Mouse (Mus musculus) fibroblast of lung, adult 2 months (primary cell): ENCODE measurements around the gene Srrm3.

Experiments
- DNase-seq: peaks from one replicate; pipeline ENCODE4 v3.0.0-alpha.2; 2011; ENCODE audit warnings: low read depth

The Srrm3 gene

DNA sequence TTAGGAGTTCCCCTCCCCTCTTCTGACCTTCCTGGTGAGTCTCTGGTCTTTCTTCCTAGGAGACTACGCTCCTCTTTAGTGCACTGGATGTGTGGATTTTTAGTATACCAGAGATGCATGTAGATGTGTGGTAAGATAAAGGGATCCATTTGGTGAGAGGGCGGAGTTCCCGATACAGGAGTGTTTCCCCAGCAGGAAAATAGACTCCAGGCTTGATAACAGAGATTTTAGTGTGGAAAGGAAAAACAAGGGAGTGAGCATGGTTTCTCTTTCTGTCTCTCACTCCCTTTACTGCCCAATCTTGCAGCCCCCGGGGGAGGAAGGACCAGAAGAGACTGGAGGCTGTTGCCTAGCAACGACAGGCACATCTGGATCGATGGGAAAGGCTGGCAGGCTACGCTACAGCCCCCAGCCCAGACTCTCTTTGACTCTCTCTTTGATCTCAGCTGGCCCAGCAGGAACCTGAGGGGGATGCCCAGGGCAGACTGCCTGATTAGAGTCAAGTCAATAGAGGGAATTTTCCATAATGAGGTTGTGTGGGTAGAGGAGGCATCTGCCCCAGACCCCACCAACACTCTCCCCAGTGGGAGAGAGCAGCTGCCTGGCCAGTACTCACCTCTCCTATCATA lies 15.7 kb downstream of the Srrm3 start:
- DNase-seq: no peak

- DNase-seq: no peak
Observed at GRCm38 (mm10) chr5:135824517-135824916, 17.8 kb downstream of the Srrm3 start.

DNA sequence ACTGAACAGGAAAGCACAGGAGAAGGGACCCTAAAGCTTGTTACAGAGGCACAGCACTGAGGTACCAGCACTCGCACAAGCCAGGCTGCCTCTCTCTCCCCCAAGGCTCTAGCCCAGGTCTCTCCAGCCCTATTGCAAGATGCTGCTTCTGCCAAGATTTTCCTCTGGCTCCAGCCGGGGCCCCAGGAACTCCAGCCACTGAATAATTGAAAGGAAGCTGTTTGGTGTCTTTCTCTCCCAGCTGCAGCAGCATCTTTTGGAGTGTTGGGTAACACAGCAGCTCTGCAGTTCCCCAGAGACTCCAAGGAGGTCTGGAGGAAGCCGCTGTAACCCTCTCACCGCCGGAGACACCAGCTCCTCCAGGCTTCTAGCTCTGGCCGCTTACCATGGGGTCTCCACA lies 19.5 kb downstream of the Srrm3 start:
- no peak for DNase-seq

- DNase-seq: no peak
Observed at GRCm38 (mm10) chr5:135829381-135829780, 22.7 kb downstream of the Srrm3 start.

DNA sequence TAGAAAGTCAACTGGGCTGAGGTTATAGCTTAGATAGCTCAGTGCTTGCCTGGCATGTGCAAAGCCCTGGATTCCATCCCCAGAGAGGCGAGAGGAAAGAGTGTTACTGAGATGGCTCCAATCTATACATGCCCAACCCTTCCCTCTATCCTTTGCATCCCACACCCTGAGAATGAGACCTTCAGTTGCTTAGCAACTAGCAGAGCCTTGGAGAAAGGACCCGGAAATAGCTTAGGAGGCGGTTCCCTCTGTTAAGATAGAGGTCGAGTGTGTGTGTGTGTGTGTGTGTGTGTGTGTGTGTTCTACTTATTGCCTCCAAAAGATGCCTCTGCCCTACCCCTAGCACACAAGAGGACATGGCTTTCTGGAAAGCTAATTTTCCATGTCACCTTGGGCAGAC lies 26.0 kb downstream of the Srrm3 start:
- no peak for DNase-seq

DNA sequence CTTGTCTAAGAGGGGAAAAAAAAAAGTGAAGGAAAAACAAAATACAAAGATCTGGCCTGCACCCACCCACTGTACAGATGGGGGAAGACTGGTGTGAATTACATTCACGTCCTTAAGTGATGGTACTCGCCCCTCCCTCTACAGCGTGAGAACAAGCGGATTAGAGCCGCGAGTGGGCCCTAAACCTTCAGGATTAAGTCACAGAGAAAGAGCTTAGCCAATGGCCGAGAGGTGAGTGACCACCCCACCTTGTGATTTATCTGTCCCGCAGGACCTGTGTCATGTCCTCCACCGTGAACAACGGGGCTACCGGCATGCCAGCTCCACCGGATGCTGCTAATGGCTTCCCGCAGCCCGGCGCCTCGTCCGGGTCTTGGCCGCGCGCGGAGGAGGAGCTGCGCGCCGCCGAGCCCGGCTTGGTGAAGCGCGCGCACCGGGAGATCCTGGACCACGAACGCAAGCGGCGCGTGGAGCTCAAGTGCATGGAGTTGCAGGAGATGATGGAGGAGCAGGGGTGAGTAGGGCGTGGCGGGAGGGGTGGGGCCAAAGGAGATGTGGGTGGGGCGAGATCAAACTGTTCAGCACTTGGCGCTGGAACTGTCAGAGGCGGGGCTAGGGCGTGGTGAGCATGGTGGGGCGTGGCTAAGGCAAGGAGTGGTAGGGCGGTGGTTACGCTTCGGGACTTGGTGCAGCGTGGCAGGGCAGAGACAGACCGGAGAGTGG lies 28.2 kb downstream of the Srrm3 start:
- DNase-seq: no peak

DNA sequence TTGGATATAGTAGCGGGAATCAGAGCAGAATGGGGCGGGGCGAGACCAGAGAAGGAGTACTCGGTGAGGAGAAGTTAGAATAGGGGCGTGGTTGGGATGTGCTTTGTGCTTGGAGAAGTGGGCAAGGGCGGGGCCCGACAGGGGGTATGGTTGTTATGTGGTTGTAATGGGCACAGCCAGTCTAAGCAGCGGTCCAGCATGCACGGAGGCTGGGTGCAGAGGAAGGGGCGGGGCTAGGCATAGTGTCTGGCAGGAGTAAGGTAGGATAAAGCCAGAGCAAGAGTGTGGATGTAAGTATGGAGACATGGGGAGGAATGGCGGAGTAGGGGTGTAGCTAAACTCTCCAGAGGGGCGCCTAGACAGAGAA lies 28.8 kb downstream of the Srrm3 start:
- DNase-seq: no peak

GRCm38 (mm10) chr5:135835981-135836380 lies 29.3 kb downstream of the Srrm3 start:
- no peak for DNase-seq

DNA sequence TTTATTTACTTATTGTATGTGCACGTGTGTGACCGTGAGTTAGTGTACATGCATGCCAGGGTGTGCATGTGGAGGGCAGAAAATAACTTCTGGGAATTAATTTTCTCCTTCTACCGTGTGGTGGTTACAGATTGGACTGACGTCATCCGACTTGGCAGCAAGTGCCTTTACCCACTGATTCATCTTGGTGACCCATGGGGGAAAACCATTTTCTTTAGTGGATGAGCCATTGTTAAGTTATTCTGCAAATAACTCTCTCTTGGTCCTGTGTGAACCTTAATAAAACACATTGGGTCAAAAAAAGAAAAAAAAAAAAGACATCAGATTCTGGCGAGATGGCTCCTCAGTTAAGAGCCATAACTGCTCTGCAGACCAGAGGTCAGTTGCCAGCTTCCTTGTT lies 35.0 kb downstream of the Srrm3 start:
- peak; percentile 59 for DNase-seq

- no peak for DNase-seq
Observed at GRCm38 (mm10) chr5:135843418-135843817, 36.7 kb downstream of the Srrm3 start.

DNA sequence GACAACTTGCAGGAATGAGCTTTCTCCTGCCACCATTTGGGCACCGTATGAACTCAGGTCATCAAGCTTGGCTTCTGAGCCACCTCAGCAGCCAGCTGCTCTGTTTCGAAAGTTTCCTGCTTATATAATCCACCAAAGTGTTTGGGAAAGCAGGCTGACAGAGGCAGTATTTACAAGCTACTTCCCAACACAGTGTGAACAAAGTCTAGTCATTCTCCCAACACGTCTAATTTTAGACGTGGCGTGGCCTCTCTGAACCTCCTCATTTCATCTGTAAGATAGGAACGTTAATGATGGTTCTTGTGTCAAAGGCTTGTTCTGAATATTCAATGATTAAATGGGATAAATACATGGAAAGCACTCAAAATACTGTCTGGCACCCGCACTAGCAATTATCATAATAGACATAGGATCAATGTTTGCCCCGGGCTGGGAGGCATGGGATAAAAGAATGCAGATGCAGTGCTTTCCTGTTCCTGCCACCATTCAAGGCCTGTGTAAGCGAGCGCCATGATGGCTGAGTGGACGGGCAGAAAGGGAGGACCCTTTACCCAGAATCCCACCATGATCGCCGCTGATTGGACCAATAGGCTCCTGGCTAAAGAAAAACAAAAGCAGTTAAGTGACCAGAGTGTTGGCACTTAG lies 39.1 kb downstream of the Srrm3 start:
- DNase-seq: no peak

- DNase-seq: no peak
Observed at GRCm38 (mm10) chr5:135847460-135847859, 40.8 kb downstream of the Srrm3 start.

DNA sequence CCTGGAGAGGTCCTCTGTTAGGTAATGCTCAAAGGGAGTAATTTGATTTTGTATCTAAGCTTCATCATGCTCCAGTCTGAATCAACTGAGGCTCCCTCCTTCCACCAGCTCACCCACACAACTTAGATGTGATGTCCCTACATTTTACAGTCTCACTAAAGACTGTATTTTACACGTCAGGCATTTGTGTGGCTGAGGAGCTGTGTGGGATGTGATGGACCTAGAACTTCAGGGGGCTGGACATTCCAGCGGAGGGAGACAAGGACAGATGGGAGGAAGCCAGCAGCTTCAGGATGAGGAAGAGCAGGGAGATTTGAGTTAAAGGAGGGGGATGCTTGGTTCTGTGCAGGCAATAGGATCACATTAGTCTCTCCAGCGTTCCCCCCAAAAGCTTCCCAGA lies 41.2 kb downstream of the Srrm3 start:
- DNase-seq: no peak

DNA sequence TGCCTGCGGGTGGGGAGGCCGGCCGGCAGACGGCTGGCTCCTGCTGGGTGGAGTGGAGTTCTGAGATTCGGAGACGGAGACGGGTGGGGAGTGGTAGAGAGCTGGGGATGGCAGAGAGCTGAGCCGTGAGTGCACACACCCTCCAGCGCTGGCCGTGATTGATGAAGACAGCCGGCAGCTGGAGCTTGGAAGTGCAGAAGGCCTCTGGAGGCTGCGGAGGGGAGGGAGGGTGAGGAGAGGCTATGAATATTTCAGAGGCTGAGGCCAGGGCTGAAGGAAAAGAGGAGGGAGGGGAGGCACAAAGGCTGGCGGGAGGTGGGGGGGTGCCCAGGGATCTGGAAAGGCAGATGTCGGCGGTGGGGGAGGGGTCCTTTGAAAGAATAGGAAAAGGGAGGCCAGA lies 44.3 kb downstream of the Srrm3 start:
- no peak for DNase-seq

- no peak for DNase-seq
Observed at GRCm38 (mm10) chr5:135851481-135851880, 44.8 kb downstream of the Srrm3 start.

DNA sequence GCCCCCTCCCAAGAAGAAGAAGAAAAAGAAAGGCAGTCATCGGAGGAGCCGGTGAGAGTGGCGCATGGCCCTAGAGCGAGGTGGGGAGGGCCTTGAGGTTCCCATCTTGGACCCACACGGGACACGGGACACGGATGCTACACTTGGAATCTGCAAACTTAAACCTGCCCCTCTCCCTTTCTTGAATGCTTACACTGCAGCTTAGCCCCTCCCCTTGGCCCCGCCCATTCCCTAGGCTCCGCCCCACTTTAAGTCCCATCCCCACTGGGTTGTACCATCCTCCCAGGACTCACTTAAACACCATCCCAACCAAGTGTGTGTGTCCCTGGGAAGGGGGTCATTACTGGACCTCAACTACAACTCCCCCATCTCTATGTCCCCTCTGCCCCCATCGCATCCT lies 45.7 kb downstream of the Srrm3 start:
- no peak for DNase-seq

- peak; percentile 40 for DNase-seq
Observed at GRCm38 (mm10) chr5:135853731-135854130, 47.0 kb downstream of the Srrm3 start.

DNA sequence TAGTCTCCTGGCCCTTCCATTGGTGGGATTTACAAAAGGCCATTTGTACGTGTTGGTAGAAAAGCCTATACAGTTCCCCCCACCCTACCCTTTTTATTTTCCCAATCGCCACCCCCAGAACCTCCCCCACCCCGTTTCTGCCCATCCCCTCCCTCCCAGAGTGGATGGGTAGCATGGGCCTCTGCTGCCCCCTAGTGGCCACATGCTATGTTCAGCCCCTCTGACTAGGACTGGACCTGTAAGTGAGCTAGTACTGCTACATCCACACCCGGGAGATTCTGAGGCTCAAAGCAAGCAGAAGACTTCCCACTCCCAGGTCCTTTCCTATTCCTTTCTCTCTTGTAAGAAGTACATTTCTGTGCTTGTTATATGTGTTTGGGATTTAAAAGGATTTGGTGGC lies 48.5 kb downstream of the Srrm3 start:
- DNase-seq: peak; percentile 25

GRCm38 (mm10) chr5:135866662-135867061 lies 60.0 kb downstream of the Srrm3 start:
- DNase-seq: no peak

DNA sequence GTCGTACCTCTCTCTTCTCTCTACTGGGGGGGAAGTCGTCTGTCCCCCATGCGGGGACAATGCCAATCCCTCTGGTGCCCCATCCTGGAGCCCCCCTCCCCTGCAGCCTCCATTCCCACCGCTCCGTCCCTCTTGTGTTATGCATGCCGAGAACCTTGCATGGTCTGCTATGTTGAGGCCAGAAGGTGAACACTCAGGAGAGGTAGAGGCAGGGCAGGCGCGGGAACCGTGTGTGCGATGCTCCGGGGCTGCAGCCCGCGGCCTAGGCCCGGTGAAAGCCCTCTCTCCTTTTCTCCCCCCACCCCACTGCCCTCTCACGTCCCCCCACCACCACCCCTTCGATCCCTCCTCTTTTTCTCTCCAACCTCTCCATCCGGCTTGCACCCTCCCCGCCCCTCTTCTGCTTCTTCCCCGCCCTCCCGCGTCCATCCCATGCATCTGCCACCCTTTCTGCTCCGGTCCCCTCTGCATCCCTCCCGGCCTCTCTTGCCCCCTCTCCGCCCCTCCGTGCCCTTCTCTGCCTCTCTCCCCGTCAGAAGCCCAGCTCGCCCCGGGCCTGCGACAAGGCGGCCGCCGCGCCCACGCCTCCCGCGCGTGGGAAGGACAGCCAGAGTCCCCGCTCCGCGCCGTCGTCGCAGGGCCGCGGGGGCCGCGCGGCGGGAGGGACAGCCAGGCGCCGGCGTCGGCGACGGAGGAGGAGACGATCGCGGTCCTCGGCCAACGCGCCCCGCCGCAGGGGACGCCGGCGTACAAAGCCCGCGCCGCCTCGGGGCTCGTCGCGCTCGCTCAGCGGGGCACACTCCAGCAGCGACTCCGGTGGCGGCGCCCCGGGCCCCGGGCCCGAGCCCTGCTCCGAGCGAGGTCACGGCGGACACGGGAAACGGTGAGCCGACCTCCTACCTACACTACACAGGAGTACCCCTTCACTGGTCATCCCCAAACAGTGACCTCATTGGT lies 61.2 kb downstream of the Srrm3 start:
- DNase-seq: no peak

DNA sequence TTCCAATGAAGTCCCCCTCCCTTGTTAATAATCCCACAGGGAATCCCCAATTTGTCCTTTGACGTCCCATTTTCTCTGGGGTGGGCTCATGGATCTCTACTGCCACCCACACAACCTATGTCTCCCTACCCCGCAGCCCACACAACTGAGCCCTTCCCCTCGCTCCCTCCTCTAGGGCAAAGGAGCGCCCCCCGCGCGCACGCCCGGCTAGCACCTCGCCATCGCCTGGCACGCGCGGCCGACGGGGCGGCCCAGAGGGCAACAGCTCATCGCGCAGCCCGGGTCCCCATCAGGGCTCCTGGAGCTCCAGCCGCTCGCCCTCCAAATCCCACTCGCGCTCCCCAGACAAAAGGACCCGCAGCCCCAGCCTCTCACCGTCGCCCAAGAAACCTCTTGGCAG lies 62.0 kb downstream of the Srrm3 start:
- DNase-seq: no peak

- no peak for DNase-seq
Observed at GRCm38 (mm10) chr5:135869661-135870423, 63.2 kb downstream of the Srrm3 start.
